ENCODE assay signal across 33 mouse cellular contexts in genomic region chr5:24593230-24593629, GRCm38 (mm10). TPM values are rescaled to one million over a fixed set of nuclear protein-coding genes. Genes with fewer than 3 reads are reported as not detected.
"Had no signal": no experiment of that assay in that cellular context is flagged by ENCODE, and none has a peak within 500 bp of the region (broad histone marks: within the 10 kb centered on the region; RNA-seq: fewer than 3 reads in every experiment).

No protein-coding gene starts in this region.

- H3K9me3 ChIP-seq: heart, embryonic 10.5 days; heart, embryonic 12.5 days; hindbrain, embryonic 13.5 days; hindbrain, embryonic 15.5 days; limb, embryonic 13.5 days; limb, embryonic 15.5 days; liver, embryonic 12.5 days had no signal

- H3K27ac ChIP-seq: heart, embryonic 10.5 days; hindbrain, embryonic 13.5 days; hindbrain, embryonic 15.5 days; hindbrain, postnatal 0 days; layer of hippocampus, adult 2 months; limb, embryonic 13.5 days; limb, embryonic 15.5 days; liver, embryonic 12.5 days; liver, embryonic 14.5 days had no signal

- H3K27me3 ChIP-seq: heart, embryonic 12.5 days; hindbrain, embryonic 15.5 days; limb, embryonic 13.5 days; limb, embryonic 15.5 days had no signal

- H3K4me2 ChIP-seq: heart, embryonic 12.5 days; hindbrain, embryonic 13.5 days; hindbrain, embryonic 15.5 days; limb, embryonic 13.5 days; limb, embryonic 15.5 days had no signal

- H3K4me3 ChIP-seq: heart, embryonic 10.5 days; heart, embryonic 12.5 days; hindbrain, embryonic 13.5 days; hindbrain, embryonic 15.5 days; layer of hippocampus, adult 2 months; limb, embryonic 13.5 days; limb, embryonic 15.5 days; liver, embryonic 12.5 days had no signal

- H3K9ac ChIP-seq: heart, embryonic 12.5 days; hindbrain, embryonic 15.5 days; limb, embryonic 13.5 days; limb, embryonic 15.5 days; liver, embryonic 12.5 days; liver, embryonic 14.5 days had no signal

- DNase-seq: gastrocnemius, postnatal 14 days; gastrocnemius, postnatal 36 days; heart, adult 18-20 months; kidney, adult 8-10 months; layer of hippocampus, postnatal 36 days; left cerebral cortex, postnatal 4 days had no signal

RNA-seq across cellular contexts. Expression of gene 4931409K22Rik, which starts 36.6 kb away (rescaled TPM):
- total RNA-seq: gastrocnemius, adult 18-20 months; gastrocnemius, adult 8-10 months; gastrocnemius, postnatal 14 days; gastrocnemius, postnatal 36 days; heart, adult 18-20 months; heart, adult 8-10 months; heart, postnatal 10 days; heart, postnatal 25 days; hematopoietic stem cell, adult 5-6 weeks; hindbrain, postnatal 0 days; layer of hippocampus, adult 2 months; layer of hippocampus, postnatal 10 days; layer of hippocampus, postnatal 36 days; left cerebral cortex, adult 18-20 months; left cerebral cortex, postnatal 10 days; left cerebral cortex, postnatal 25 days; left cerebral cortex, postnatal 4 days; liver, adult 2 months had no signal
- polyA plus RNA-seq: heart, embryonic 12.5 days; heart, embryonic 14.5 days; heart, embryonic 16.5 days; hindbrain, embryonic 11.5 days; intestine, embryonic 16.5 days; limb, embryonic 11.5 days; liver, adult 2 months; liver, embryonic 12.5 days; liver, embryonic 14.5 days; liver, embryonic 16.5 days had no signal

RNA-seq across cellular contexts. Expression of gene Asb10, which starts 52.5 kb away (rescaled TPM):
- total RNA-seq: hematopoietic stem cell, adult 5-6 weeks; left cerebral cortex, adult 18-20 months; left cerebral cortex, postnatal 25 days; liver, adult 2 months had no signal
- polyA plus RNA-seq: liver, embryonic 12.5 days had no signal
